Mouse (Mus musculus): ENCODE results near the gene Gnat3.

- TF ChIP-seq EP300 (IDR thresholded peaks at IDR 0.05; ENCODE audit: insufficient read depth, low read depth, low read length) (no peak), POLR2A (IDR thresholded peaks at IDR 0.05; ENCODE audit: insufficient read depth, low read length) (no peak), CTCF (IDR thresholded peaks at IDR 0.05; ENCODE audit: low read depth, low read length) (no peak)
These were observed 5.9 kb upstream of the Gnat3 start for GRCm38 (mm10) chr5:17956468-17956867.

Measured in ES-Bruce4 (cell line).